Mouse (Mus musculus) MN1 (cell line): ENCODE results near the gene Fam207a.

Source experiments
- DNase-seq: peaks from one replicate; pipeline ENCODE4 v3.0.0-alpha.2; 2016; ENCODE audit warnings: low spot score

Fam207a gene

DNA sequence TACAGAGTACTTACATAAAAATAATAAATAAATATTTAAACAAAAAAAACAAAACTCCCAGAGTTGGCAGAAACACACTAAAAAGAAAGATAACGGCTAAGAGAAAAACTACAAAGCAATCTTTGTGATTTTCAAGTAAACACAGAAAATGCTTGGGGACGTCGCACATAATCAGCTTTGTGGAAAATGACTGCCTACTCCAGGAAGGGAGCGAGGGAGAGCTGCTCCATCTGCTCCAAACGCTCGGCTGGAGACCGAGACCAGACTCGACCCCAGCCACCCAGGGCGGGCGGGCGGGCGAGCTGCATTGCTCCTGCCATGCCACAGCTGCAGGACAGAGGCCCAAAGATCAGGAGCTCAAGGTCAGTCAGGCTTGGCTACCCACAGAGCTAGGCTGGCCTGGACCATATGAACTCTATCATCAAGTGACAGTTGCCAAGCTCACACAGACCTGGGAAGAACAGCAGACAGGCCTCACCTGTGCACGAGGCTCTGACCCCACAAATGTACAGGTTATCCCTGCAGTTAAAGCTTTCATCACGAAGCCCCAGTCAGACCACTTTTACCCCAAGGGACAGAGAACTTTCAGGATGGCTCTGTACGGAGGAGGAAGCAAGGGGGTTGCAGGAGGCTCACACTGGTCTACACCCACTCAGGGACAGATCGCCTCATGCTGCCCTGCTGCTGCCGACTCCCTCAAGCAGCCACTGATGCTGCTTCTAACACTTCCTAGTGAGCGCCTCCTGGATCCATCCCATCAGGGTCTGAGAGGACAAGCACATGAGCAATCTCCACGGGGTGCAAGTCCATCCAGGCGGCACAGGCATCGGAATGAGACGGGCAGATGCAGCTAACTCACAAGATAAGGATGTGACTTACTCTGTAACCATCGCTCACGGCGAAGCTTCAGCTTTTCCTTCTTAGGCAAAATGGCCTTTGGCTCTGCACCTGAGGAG is 12.3 kb downstream of the Fam207a start:
- no peak for DNase-seq

DNA sequence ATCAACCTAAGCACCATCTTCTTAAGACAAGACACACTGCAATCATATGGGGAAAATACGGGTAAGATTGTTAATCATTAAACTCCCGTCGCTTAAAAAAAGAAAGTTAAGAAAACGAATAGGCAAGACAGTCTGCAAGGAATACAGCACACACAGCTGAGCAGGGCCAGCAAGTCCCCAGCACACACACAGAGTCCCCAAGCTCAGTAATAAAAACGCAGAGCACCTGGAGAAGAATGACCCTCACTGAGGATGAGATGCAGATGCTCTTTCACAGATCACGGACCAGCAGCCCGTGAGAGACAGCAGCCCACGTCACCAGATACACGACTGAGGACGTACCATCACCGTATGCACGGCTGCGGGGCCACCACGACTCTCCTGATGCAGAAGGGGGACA is 14.9 kb downstream of the Fam207a start:
- no peak for DNase-seq

DNA sequence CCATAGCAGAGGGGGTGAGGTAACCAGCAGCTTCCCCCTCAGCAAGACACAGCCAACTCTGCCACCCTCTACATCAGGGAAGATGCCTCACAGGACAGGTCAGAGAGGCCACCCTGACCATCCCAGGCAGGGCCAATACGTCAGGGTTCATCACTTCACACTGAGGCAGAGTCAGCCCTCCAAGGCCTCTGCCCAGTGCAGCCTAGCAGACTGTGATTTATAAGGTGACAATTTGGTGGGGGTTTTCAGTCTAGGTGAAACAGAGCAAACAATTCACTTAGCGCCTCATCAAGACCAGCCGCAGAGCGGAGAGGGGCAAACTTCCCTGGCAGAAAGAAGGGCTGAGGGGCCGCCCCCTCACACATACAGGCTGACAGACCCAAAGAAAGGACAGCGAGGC is 17.3 kb downstream of the Fam207a start:
- DNase-seq: no peak

DNA sequence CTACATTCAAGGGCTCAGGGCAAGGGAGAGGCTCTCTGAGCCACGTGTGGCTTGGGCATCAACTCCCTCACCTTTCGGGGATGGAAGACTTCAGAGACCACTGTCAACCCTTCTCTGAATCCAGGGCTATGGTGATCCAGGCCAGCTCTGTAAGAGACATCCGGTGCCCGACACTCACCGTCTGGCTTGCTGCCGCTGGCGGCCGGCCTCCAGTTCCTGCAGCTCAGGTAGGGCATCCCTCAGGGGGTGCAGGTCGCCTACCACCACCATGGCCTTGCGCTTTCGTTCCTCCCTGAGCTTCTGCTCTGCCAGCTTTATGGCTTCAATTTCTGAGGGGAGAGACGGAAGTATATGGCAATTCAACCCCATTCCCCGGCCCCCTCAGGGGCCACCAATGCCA is 18.4 kb downstream of the Fam207a start:
- DNase-seq: no peak

DNA sequence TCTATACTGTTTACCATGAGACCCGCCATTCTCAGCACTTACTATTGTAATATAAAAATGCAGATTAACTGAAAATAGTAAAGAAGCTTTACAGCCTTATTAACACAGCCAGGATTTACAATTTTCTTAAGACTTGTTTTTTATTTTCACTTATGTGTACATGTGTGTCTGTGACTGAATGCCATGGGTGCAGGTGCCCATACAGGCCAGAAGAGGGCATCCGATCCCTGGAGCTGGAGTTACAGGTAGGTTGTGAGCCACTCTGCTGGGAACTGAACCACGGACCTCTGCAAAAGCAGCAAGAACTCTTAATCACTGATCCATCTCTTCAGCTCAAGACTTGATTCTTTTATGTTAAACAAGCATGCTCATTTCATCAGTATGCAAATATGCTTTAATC is 22.7 kb downstream of the Fam207a start:
- no peak for DNase-seq

DNA sequence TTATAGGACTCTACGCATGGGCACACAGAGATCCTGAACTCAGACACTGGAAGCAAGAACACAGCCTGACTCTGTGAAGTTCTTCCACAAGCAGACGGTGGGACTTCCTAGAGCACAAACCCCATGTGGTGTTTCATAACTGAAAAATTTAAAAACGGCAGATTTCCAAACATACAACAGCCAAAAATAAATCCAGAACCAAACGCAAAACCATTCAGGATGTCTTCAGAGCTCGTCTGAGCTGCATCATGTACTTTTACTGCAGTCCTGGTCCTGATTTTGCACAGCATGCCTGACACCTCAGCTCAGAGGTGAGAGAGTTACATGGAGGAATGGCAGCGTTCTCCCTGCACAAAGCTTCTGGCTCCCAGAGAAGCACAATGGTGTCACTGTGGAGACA is 24.0 kb downstream of the Fam207a start:
- no peak for DNase-seq

DNA sequence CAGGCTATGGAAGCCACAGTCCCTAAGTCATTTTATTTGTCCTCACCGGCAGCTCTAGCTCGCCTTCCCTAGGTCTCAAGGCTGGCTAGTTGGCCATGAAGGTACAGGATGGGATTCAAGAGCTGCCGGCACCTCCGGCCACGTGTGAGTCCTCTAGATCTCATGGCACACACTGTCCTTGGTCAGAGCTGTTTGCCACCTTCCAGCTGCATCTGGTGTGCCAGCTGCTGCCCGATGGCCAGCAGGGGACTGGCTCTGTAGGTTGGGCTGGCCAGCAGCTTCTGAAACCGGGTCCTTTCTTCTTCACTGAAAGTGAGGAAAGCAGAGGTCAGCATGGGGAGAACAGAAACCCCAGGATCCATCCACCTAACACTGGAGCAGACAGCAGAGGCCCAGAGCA is 27.4 kb downstream of the Fam207a start:
- DNase-seq: no peak

DNA sequence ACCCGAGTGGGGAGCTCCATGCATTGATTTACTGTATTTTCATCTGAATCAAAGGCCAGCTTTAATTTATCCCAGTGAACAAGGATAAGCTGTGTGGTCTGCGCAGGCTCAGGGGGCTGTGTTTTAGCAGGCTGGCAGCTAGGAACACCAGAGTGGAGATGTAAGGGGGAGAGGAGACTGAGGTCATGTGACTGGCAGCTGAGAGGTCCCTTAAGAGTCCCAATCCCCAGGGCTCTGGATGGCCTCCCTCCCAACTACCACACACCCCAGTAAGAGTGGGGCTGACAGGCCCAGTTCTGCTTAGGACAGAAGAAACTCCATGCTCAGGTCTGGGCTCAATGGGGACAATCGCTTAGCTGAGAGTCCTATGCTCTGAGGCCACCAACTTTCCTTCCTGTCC is 29.8 kb downstream of the Fam207a start:
- DNase-seq: no peak

DNA sequence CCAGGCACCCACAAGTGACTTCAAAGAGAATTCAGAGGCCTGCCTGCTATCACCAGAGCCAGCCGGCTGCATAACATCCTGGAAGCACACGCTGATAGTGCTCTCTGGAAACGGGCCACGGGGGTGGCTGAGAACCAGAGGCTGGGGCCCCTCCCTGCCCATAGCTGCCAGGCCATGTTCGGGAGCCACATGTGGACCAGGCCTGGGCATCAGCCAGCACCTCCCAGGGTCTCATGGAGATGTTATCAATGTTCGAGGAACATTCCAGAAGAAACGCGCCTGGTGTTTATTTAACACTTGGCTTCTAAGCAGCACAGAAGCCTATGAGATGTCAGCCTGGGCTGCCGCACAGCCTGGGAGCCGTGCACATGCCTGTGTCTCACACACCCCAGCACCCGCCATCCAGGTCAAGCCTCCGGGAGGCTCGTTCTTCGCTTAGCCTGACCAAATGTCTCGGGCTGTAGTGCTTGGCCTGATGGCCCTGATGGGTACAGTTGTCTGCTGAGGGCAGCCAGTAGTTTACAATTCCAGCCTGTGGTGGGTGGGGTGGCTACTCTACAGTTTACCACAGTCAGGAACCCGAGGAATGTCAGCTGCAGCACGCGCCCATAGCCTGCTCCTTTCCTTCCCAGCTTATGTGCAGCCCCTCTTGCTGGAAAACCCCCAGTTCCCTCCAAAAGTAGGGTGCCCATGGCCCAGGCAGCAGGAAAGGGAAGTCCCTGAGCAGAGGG is 31.2 kb downstream of the Fam207a start:
- peak; percentile 83 for DNase-seq

DNA sequence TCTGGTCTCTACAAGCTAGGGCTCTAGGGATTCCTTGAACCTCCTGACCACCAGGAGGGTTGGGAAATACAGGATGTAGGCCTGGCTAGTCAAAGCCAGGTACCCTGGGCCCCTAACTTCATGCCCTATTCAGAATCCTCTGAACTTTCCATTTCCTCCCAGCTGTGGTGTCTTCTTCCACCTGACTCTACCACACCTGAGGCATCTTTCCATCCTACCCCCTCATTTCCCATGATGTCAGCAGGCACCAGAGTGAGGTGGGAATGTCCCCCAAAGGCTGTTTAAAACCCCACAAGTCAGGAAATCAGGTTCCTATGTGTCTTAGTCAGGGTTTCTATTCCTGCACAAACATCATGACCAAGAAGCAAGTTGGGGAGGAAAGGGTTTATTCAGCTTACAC is 33.8 kb downstream of the Fam207a start:
- no peak for DNase-seq

DNA sequence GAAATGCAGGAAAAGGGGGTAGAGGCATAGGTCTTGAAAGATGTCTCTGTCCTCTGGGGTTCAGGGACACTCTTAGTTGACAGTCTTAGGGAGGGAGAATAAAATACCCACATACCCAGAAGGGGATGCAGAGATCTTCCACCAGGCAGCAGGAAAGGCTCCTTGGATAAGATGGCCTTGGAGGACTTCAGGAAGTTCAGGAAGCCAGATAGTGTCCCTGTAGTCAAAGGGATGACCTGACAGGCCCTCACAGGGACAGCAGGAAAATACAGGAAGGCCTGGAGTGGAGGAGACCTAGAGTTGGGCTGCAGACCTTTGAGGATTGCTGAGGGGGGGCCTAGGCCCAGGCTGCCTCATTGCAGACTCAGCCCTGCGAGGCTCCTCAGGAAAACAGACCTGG is 35.6 kb downstream of the Fam207a start:
- no peak for DNase-seq

DNA sequence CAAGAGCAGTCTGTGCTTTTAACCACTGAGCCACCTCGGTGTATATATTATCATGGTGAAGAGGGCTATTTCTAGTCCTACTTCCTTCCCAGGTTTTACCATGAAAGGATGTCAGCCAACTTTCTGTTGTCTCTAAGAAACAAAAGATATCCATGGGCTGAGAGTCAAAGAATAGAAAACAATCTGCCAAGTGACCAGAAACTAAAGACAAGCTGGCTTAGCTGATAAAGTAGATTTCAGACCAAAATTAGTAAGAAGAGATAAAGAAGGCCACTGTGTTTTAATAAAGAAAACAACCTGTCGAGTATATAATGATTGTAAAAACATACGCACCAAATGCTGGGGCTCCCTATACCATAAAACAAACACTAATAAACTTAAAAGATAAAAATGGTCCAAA is 38.7 kb downstream of the Fam207a start:
- DNase-seq: no peak

DNA sequence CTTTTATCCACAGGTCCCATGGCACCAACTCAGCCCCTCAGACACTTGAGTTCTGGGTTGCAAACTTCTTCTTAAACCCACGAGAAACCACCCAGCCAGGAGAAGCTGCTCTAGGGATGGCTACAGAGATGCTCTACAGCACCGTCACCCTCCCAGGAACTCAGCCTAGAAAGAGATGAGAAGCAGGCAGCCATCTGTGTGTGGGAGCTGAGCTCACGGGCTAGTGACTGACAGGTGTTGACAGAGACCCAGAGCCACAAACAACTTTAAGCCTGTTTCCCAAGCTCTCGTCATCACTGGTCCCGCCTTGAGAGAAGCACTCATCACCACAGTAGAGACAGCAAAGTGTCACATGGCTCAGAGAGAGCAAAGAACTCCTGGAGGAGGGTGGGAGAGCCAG is 43.4 kb downstream of the Fam207a start:
- no peak for DNase-seq

DNA sequence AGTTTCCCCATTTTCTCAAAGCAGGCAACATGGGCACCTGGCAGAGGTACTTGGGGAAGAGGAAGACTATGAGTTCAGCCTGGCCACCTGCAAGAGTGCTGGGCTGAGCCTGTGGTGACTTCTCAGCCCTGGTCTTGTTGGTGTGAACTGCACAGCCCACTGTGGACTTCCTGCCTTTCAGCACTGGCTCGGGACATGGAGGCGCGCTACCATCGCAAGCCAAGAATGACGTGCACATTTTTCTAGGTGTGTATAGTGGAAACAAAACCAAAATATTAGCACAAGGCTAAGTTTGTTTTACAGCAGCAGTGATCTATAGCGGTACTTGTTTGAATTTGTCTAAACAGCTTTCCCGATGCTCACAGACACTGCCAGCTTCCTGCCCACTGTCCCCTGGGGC is 44.1 kb downstream of the Fam207a start:
- no peak for DNase-seq

DNA sequence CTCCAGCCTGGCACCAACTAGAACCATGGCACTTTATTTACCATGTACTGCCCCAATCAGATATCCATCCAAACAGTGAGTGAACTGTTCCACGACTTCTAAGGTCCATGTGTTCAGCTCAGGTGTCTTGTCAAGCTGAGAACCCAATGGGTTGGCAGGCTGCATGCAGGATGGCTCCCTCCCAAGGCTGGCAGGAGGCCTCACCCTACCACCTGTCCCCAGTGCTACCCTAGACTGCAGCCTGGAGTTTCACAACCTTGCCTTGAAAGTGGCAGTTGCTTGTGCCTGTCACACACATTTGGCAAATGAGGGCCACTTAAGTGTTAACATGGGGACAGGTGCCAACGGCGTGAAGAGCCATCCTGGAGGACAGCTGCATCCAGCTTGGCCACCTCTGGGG is 44.8 kb downstream of the Fam207a start:
- DNase-seq: no peak

DNA sequence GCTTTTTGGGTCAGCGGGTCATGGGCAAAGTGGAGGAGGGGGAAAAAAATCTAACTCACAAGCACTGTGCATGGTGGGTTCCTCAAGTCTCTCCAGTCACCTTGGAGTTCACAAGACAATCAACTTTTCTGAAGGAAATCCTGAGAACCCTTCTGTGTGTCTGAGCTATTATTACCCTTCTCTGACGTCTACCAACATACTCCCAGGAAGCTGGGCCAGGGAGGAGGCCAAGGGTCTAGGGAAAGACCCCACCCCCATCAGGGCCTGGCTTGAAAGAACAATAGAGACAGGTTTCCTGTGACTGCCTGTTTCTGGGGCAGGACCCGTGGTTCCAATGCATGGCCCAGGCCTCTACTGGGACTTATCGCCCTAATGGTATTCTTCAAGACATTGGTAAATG is 46.9 kb downstream of the Fam207a start:
- DNase-seq: no peak

DNA sequence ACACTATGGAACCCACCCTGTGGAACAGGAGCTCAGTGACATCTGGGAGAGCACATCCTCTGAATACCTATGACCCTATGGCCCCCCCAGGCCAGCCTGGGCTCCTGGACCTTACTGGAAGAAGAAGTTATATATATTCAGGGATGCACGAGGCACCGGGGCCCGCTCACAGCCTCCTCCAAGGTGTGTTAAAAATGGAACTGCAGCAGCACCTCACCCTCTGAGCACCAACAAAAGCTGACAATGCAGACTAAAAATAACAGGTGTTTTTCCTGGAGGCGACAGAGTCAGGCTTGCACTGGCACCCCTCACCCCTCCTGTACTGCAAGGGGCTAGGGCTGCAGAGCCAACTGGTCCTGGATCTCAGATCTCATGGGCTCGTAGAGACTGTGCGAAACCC is 48.2 kb downstream of the Fam207a start:
- no peak for DNase-seq

DNA sequence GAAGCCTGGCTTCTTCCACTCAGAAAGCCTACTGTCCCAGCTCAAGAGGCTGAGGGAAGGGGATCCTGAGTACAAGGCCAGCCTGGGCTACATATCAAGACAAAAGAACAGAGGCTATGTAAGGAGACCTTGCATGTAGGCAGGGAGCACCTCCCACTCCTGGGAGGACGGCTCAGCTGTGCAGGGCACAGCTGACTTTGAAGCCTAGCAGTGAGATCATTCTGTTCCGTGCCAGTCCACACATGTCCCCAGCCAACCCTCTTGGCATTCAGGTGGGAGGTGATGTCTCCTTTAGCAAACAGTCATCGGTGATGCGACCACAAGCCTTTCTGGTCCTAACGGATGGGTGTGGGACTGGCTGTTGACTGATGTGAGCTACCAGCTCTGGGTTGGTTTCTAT is 49.7 kb downstream of the Fam207a start:
- no peak for DNase-seq

DNA sequence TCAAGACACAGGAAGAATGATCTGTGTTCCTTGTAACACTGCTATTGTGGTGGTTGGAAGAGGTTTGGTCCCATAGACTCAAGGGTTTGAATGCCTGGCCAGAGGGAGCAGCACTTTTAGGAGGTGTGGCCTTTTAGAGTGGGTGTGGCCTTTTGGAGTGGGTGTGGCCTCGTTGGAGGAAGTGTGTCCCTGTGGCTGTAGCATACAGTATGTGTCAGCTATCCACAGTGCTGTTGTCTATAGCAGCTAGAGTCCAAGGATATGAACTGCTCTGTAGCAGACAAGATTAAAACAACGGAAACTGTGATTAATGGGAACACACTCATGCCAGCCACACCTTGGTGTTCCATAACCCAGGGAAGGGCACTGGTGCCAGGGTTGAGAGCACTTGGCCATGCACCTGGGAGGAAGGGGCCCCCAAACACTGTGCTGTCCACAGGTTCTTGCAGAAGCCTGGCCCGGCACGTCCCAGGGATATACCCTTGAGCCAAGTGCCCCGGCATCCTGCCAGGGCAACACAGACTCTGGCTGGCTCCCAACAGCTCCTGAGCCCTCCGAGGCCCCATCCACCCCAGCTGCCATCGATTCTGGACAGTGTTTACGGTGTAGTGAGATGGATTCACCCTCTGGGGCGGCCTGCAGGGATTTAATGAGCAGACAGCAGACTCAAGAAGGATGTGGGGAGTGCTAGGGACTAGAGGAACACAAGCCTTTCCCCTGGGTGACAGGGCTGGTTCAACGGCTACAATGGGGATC is 51.2 kb downstream of the Fam207a start:
- peak; percentile 92 for DNase-seq

DNA sequence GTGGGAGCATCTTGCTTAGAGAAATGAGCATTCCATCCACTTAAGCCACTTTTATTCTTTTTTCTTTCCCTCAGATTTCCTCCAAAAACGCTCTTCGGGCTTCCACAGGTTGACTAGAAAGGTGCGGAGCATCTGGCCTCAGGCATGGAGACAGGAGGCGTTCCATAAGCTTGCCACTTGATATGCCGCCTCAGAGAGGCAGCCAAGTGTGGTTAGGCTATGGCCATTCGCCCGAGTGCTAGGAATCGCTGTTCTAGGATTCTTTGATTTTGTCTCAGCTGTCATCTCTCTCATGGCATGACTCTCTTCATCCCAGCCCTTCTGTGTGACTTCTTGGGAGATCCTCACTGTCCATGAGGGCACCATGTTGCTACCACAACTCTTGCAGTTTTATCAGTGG is 54.4 kb downstream of the Fam207a start:
- DNase-seq: no peak

DNA sequence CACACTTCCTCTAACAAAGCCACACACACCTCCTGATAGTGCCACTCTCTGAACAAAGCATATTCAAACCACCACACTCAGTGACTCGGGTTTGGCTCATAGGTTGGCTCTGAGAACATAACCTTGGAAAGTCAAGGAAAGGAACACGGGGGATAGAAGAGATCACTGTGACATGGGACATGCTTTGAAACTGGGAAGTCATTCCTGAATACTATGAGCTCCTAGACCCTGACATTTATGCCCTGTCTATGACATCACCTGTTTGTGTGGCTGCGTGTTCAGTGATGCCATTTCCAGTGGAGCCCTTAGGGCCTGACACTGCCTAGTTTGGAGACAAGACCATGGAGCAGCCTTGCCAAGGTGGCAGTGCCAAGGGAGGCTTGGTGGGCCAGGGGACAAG is 57.9 kb downstream of the Fam207a start:
- DNase-seq: no peak

DNA sequence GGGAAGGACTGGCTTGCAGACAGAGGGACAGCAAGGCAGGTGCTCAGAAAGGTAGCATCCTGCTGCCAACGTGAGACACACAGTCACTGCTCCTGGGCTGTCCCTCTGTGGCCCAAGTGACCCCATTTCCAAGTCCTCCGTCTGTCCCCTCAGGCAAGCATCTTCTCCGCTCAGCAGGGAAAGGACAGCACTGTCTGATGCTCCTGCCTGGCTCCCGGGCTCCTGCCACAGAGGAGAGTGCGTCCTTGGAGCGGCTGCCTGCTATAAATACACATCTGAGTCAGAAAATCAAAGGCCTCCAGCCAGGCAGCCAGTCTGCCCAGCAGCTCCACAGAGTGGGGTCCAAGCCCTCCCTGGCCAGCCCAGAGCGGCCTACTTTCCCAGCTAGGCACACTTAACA is 59.1 kb downstream of the Fam207a start:
- no peak for DNase-seq
